Mouse (Mus musculus) cerebellum, adult 11-12 months (tissue): Measurements from ENCODE around the gene Gbp2b.

Experiments
- DNase-seq: peaks from one replicate; pipeline ENCODE4 v3.0.0; 2022

The Gbp2b gene

GRCm38 (mm10) chr3:142594547-142594946 is at the start of gene Gbp2b:
Gene Gbp2b (plus strand): TSS chr3:142594847.
- DNase-seq, result no peak

DNA sequence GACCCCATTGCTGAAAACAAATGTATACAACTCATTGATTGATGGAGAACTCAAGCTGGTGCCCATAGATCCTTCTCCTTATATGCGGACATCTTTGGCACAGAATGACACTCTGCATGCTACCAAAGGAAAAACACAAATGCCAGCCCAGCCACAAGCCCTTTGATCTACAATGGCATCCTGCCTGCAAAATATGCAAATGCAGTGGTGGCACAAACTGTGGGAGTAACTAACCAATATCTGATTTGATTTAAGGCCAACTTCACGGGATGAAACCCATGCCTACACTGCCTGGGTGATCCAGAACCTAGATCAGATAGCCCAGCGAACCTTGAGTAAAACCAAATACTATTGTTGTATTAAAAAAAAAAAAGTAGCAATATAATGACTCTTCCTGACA is 48.0 kb upstream of the Gbp2b start:
- no peak for DNase-seq

GRCm38 (mm10) chr3:142550052-142550676 is 44.5 kb upstream of the Gbp2b start:
- DNase-seq, result no peak

DNA sequence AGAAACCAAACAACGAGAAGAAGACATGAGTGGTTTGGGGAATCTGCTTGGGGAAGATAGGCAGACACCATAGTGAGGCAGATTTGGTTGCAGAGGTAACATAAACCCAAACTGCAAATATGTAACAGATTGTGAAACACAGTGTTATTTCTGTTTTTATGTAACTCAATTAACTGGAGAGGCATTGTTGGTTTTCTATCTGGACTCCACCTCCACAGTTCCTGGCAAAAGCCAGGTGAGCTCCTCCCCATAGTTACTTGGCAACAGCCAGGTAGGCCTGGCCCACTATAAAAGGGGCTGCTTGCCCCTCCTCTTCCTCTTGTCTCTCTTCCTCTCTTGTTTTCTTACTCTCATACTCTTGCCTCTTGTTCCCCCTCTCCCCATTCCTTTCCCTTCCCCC is 40.0 kb upstream of the Gbp2b start:
- DNase-seq, result no peak

DNA sequence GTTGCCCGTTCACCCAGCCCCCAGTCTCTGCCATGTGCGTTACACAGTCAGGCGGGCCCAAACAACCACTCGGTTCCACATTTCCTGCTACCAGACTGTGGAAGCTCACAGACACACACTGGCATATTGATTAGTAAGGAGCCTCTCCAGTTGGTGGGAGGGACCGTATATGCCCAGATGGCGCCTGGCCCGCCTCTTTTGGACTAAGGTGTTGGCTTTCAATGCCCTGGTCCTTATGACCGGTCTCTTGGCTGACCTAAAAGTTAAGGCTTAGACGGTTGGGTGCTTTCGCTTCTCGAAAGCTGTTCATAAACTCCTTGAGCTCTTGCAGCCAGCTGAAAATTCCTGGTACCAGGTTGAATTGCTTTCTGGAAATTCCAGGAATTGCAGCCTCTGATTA is 39.0 kb upstream of the Gbp2b start:
- DNase-seq, result no peak

DNA sequence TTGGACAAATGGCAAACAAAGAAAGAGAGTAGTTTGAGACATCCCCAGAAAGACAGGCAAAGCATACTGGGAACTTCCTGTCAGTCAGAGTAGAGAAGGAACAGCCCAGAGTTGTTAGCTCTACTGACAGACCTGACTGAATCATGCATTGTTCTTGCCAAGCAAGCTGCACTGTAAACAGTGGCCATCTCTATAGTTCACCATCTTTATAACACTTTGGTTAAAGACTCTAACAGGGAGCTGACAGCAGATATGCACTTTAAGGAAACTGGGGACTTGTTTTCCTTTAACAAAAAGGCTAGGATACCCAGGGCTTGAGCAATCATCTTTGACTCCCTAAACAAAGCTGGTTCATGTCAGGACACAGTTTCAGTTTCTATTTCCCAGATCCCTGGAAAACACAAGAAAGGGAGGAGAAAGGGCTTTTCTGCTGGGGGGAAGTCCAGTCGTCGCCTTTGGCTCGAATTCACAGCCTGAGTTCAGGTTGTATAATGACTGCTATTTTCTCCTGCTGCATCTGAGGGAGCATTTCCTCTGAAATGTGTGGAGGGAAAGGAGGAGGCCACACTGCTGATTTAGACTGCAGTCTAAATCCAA is 34.9 kb upstream of the Gbp2b start, which contains the start of gene Gbp3:
TSS of gene Gbp3 (plus strand) at position 395 of the 597 bp plus-strand sequence.
- no peak for DNase-seq

DNA sequence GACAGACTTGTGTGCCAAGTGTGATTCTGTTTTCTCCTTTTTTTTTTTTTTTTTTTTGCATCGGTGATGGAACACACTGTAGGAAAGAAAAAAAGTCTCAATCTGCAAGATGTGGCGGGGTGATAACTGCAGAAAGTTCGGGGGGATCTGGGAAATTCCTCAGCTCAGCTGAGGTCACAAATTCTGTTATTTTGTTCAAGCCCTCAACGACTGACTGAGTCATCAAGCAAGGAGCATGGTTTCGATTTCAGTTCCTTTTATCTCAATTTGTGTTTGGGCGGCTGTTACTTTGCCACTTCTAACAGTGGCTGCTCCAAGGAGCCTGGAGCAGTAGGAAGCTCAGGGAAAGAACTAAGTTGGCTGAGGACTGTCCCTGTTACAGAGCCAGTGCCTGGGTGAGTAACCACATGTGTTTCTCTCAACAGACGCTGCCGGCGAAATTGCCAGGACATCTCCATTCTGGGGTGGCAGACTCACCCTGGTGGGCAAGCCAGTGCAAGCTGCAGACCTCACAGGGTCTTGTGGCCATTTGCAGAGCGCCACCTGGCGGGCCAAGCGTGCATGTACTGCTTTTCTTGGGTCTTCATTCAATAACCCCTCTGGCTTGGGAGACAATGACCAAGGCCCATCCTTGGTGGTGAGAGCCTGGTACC is 34.2 kb upstream of the Gbp2b start:
- DNase-seq, result peak; percentile 60

- DNase-seq, result no peak
Measured at GRCm38 (mm10) chr3:142561045-142561646, 33.5 kb upstream of the Gbp2b start.

DNA sequence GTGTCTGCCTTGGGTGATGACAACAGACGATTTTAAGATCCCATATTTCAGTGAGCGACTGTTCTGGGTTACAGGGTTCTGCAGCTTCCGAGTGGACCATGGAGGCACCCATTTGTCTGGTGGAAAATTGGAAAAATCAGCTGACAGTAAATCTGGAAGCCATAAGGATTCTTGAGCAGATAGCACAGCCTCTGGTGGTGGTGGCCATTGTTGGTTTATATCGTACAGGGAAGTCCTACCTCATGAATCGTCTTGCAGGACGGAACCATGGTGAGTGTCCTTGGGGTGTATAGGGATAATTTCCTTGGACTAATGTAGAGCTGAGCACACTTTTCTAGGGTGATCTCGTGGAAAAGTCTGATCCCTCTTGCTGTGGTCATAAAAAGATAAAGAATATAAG is 33.0 kb upstream of the Gbp2b start:
- DNase-seq, result no peak

DNA sequence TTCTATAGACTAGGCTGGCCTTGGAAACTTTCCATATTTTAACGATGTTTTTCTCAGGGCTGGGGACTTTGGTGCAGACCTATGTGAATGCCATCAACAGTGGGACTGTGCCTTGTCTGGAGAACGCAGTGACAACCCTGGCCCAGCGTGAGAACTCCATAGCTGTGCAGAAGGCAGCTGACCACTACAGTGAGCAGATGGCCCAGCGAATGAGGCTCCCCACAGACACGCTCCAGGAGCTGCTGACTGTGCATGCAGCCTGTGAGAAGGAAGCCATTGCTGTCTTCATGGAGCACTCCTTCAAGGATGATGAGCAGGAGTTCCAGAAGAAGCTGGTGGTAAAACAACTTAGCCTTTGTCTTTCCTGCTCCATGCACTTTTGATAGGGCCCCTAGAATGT is 27.2 kb upstream of the Gbp2b start:
- peak; percentile 32 for DNase-seq

DNA sequence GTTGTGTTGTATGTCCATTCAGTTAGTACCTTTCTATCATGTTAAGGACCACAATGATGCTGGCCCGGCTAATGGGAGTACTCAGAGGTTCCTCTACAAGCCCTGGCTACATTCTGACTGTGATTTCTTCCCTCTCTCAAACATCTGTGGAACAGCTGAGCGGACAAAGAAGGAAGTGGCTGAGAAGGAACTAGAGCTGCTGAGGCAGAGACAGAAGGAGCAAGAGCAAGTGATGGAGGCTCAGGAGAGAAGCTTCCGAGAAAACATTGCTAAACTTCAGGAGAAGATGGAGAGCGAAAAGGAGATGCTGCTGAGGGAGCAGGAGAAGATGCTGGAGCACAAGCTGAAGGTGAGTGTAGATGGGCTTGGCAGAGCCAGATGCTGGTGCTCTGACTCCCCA is 23.9 kb upstream of the Gbp2b start:
- DNase-seq, result no peak

GRCm38 (mm10) chr3:142577108-142577507 is 17.5 kb upstream of the Gbp2b start:
- no peak for DNase-seq

GRCm38 (mm10) chr3:142578342-142578741 is 16.3 kb upstream of the Gbp2b start:
- no peak for DNase-seq

DNA sequence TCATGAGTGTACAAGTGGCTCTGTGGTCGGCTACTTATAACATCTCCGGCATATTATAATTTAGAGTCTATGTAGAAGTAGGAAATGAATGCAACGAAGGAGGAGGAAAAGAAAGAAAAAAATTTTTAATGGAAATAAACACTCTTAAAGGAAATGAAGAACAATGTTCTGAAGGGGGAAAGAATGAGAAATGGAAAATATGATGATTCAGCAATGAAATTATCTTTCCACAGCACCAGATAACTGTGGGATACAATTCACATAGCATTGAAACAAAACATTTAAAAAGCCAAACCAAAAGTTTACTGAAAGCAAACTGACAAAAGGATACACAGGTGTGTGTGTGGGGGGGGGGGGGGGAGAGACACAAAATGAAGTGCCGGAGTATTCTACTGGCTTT is 11.6 kb upstream of the Gbp2b start:
- no peak for DNase-seq

- no peak for DNase-seq
Measured at GRCm38 (mm10) chr3:142587386-142587785, 7.3 kb upstream of the Gbp2b start.

DNA sequence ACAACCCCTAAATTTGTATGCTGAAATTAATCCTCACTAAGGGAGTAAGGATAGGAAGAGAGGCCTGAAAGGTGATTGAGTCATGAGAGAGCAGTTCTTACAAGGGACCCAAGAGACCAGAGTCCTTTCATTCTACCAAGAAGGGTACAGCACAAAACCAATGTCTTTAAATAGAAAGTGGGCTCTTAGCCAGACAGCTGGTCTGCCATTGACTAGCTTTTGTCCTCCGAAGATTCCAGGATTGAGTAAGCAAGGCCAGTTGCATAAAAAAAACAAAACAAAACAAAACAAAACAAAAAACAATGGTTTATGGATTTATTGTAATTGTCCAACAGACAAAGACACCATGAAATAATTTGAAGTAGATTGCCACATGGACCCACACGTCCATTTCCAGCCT is 5.8 kb upstream of the Gbp2b start:
- no peak for DNase-seq

- no peak for DNase-seq
Measured at GRCm38 (mm10) chr3:142590431-142591067, 4.1 kb upstream of the Gbp2b start.

DNA sequence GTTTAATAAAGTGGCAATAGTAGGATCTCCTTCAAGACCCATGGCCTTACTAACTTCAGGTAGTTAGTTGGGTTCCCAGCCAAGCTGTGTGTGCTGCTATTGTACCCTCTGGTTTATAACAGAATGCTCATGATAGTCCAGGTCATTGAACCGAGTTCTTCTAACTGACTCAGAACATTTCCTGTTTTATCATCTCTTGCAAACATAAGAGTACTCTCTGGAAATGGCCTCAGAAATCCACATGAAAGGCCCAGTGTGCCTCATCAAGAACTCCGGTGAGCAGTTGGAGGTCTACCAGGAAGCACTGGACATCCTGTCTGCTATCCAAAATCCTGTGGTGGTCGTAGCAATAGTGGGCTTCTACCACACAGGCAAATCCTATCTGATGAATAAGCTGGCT is 3.3 kb downstream of the Gbp2b start:
- DNase-seq, result no peak

DNA sequence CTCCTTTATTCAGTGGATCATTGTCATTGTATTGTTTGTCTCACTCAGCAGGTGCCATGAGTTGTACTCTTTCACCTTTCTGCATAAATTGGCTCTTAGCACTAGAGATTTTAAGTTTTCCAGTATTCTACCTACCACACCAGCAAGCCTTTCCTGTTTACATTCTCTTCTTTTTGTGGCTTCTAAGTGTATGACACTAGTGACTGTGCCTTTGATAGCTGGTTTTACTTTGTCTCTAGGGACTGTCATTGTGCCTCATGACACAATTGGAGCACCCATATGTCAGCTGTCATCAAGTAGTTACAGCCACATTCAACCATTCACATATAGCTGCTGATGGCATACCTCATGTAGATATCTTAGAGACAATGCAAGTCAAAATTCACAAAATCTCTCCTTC is 7.0 kb downstream of the Gbp2b start:
- DNase-seq, result no peak

DNA sequence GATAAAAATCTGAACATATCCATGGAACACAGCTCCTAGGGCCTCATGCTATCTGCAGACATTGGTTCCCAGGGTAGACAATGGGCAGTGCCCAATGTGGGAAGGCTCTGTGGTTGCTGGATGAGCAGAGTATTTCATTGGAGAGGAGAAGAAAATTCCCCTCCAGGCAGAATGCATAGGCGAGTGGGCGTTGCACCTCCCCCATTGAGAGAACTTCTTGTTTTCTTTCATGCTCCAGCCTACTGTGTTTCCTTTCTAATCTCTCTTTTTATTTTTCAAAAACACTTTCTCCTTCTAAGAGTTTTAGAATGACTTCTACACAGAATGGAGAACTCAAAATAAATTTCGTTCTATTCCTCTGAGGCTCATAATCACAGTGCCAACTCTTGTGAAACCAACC is 24.0 kb downstream of the Gbp2b start:
- DNase-seq, result no peak

DNA sequence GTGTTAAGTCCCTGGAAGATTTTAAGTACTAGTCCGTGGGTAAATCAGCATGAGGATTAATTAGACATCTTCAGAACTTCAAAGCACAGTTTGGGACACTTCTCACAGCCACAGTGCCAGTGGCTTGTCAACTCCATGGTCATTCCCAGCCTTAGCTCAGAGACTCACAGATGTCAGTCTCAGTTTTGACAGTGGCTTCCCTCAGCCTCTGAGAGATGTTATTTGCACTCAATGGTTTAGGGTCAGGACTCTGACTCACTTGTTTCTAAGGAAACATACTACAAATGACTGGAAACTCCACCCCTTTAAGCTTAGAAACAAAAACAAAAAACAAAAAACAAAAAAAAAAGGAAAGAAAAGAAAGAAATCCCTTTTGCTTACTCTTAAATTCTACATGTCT is 25.0 kb downstream of the Gbp2b start:
- DNase-seq, result no peak

DNA sequence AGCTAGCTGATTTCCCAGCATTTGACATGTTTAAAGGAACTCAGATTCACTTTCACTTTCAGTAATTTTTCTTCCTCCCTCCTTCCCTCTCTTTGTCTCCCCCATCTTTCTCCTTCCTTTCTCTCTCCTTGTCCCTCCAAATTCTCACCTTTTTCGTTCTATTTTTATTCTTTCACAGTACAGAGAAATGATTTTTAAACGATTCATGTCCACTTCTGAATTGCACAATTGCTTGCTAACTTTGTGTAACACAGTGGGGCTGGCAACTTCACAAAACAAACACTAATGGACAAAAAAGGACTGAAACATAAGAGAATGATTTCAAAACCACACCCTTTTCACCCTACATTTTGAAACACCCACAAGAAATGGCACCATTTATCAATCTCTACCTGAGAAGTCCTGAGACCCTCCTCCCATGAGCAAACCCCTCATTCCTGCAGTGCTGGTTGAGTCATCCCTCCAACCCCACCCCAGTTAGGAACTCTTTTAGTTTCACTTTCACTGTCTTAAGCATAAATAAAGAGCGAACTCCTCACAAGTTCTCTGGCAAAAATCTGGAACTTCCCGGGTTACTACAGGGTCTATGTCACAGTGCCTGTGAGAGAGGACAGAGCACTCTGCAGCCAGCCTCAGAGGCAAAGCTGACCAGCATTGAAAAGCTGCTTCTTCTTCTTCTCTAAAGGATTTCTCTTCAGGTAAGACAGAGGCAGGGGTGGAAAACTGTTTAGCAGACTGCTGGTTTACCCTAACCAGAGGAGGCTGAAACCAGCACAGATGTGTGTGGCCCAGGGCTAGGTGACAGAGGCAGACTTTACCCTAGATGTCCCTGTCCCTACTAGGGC is 25.7 kb downstream of the Gbp2b start, which contains the start of gene Gbp2:
TSS of gene Gbp2 (plus strand) at position 492 of the 845 bp plus-strand sequence.
- no peak for DNase-seq
